Mouse (Mus musculus): ENCODE measurements around the gene Gm44805. TPM values are rescaled to one million over a fixed set of nuclear protein-coding genes. Genes with fewer than 3 reads are reported as not detected.

Gm44805 gene
- polyA plus RNA-seq (2015; fragmentation: Nextera tagmentation; extraction: Ambion mirVana): not detected in 2 replicates

GRCm38 (mm10) chr7:19681202-19681694, at the start of gene Gm44805, which contains the start of gene Apoc4:
TSS of gene Gm44805 (minus strand) at chr7:19681423.
TSS of gene Apoc4 (minus strand) at chr7:19681479.
- Histone ChIP-seq H3K9ac (replicated peaks) (no peak within 1 kb of the TSS), H3K27me3 (no peaks in the 10 kb centered on the region), H3K27ac (no peak within 1 kb of the TSS), H3K4me2 (replicated peaks) (no peak within 1 kb of the TSS), H3K4me1 (replicated peaks) (no peaks in the 10 kb centered on the region), H3K9me3 (no peaks in the 10 kb centered on the region), H3K4me3 (replicated peaks) (no peak within 1 kb of the TSS), H3K36me3 (no peaks in the 10 kb centered on the region)
- WGBS: 68% methylated on average over 8 of the region's 8 CpGs
- no peak for ATAC-seq

- no peak overlapping the region for H3K4me2 ChIP-seq (replicated peaks)
- peaks cover 96% of the 10 kb centered on the region for H3K36me3 ChIP-seq
- no peak overlapping the region for H3K9ac ChIP-seq (replicated peaks)
- no peaks in the 10 kb centered on the region for H3K9me3 ChIP-seq
- 89% methylated on average over 4 of the region's 4 CpGs for WGBS
- H3K4me3 ChIP-seq (replicated peaks): no peak overlapping the region
- H3K4me1 ChIP-seq (replicated peaks): no peaks in the 10 kb centered on the region
- ATAC-seq: no peak
- H3K27ac ChIP-seq: no peak overlapping the region
- H3K27me3 ChIP-seq: no peaks in the 10 kb centered on the region
Observed at GRCm38 (mm10) chr7:19726541-19726940, 45.3 kb upstream of the Gm44805 start.

- 93% methylated on average over 12 of the region's 12 CpGs for WGBS
- no peaks in the 10 kb centered on the region for H3K27me3 ChIP-seq
- no peak overlapping the region for H3K4me3 ChIP-seq (replicated peaks)
- H3K4me2 ChIP-seq (replicated peaks): no peak overlapping the region
- H3K9ac ChIP-seq (replicated peaks): no peak overlapping the region
- H3K9me3 ChIP-seq: no peaks in the 10 kb centered on the region; the same call in 1 of the 2 replicates
- ATAC-seq: no peak
- H3K36me3 ChIP-seq: peaks cover 94% of the 10 kb centered on the region
- no peak overlapping the region for H3K27ac ChIP-seq
- H3K4me1 ChIP-seq (replicated peaks): no peaks in the 10 kb centered on the region
Observed at GRCm38 (mm10) chr7:19724167-19724566, 42.9 kb upstream of the Gm44805 start.

- Histone ChIP-seq H3K4me3 (replicated peaks) (no peak overlapping the region), H3K4me2 (replicated peaks) (no peak overlapping the region), H3K9me3 (no peaks in the 10 kb centered on the region; the same call in 1 of the 2 replicates), H3K4me1 (replicated peaks) (no peaks in the 10 kb centered on the region), H3K27ac (no peak overlapping the region), H3K9ac (replicated peaks) (no peak overlapping the region), H3K27me3 (no peaks in the 10 kb centered on the region), H3K36me3 (peaks cover 88% of the 10 kb centered on the region)
- no peak for ATAC-seq
- 92% methylated on average over 6 of the region's 6 CpGs for WGBS
Observed at GRCm38 (mm10) chr7:19722754-19723195, 41.6 kb upstream of the Gm44805 start.

GRCm38 (mm10) chr7:19719200-19719599, 38.0 kb upstream of the Gm44805 start:
- Histone ChIP-seq H3K9ac (replicated peaks) (no peak overlapping the region), H3K4me1 (replicated peaks) (peaks cover 14% of the 10 kb centered on the region), H3K27ac (no peak overlapping the region), H3K36me3 (peaks cover 55% of the 10 kb centered on the region), H3K4me2 (replicated peaks) (no peak overlapping the region), H3K27me3 (no peaks in the 10 kb centered on the region), H3K4me3 (replicated peaks) (no peak overlapping the region), H3K9me3 (no peaks in the 10 kb centered on the region; the same call in 1 of the 2 replicates)
- ATAC-seq: no peak
- 94% methylated on average over 4 of the region's 4 CpGs for WGBS

GRCm38 (mm10) chr7:19718297-19718952, 37.2 kb upstream of the Gm44805 start:
- H3K4me3 ChIP-seq (replicated peaks): no peak overlapping the region
- 93% methylated on average over 5 of the region's 5 CpGs for WGBS
- no peaks in the 10 kb centered on the region for H3K27me3 ChIP-seq
- H3K36me3 ChIP-seq: peaks cover 50% of the 10 kb centered on the region
- no peak overlapping the region for H3K4me2 ChIP-seq (replicated peaks)
- H3K27ac ChIP-seq: no peak overlapping the region
- peaks cover 18% of the 10 kb centered on the region for H3K4me1 ChIP-seq (replicated peaks)
- no peak for ATAC-seq
- H3K9me3 ChIP-seq: no peaks in the 10 kb centered on the region; the same call in 1 of the 2 replicates
- H3K9ac ChIP-seq (replicated peaks): no peak overlapping the region

GRCm38 (mm10) chr7:19717346-19717745, 36.1 kb upstream of the Gm44805 start:
- WGBS: 94% methylated on average over 4 of the region's 4 CpGs
- H3K27ac ChIP-seq: no peak overlapping the region
- no peaks in the 10 kb centered on the region; the same call in 1 of the 2 replicates for H3K9me3 ChIP-seq
- H3K4me1 ChIP-seq (replicated peaks): peaks cover 18% of the 10 kb centered on the region
- no peak overlapping the region for H3K4me3 ChIP-seq (replicated peaks)
- no peak overlapping the region for H3K4me2 ChIP-seq (replicated peaks)
- ATAC-seq: no peak
- no peaks in the 10 kb centered on the region for H3K27me3 ChIP-seq
- peaks cover 50% of the 10 kb centered on the region for H3K36me3 ChIP-seq
- H3K9ac ChIP-seq (replicated peaks): no peak overlapping the region

- ATAC-seq: no peak
- H3K36me3 ChIP-seq: peaks cover 50% of the 10 kb centered on the region
- peaks cover 18% of the 10 kb centered on the region for H3K4me1 ChIP-seq (replicated peaks)
- H3K27me3 ChIP-seq: no peaks in the 10 kb centered on the region
- peak overlapping the region; percentile 63 for H3K9ac ChIP-seq (replicated peaks)
- 97% methylated on average over 2 of the region's 2 CpGs for whole genome bisulfite sequencing
- peak overlapping the region; percentile 92 for H3K27ac ChIP-seq
- H3K4me2 ChIP-seq (replicated peaks): peak overlapping the region; percentile 60
- peak overlapping the region; percentile 39 for H3K4me3 ChIP-seq (replicated peaks)
- no peaks in the 10 kb centered on the region; the same call in 1 of the 2 replicates for H3K9me3 ChIP-seq
Observed at GRCm38 (mm10) chr7:19716822-19717221, 35.6 kb upstream of the Gm44805 start.

GRCm38 (mm10) chr7:19716055-19716682, 34.9 kb upstream of the Gm44805 start:
- Histone ChIP-seq H3K27ac (peak overlapping the region; percentile 92), H3K4me2 (replicated peaks) (peak overlapping the region; percentile 60), H3K9me3 (no peaks in the 10 kb centered on the region; the same call in 1 of the 2 replicates), H3K4me3 (replicated peaks) (peak overlapping the region; percentile 39), H3K36me3 (peaks cover 51% of the 10 kb centered on the region), H3K9ac (replicated peaks) (peak overlapping the region; percentile 63), H3K4me1 (replicated peaks) (peaks cover 18% of the 10 kb centered on the region), H3K27me3 (no peaks in the 10 kb centered on the region)
- WGBS: 6% methylated on average over 18 of the region's 18 CpGs
- ATAC-seq: no peak

GRCm38 (mm10) chr7:19715239-19716054, 34.2 kb upstream of the Gm44805 start, which contains the start of gene Tomm40:
TSS of gene Tomm40 (minus strand) at chr7:19715438.
- ATAC-seq: peak; percentile 99
- H3K4me2 ChIP-seq (replicated peaks): peak within 1 kb of the TSS; percentile 99
- peaks cover 50% of the 10 kb centered on the region for H3K36me3 ChIP-seq
- H3K4me3 ChIP-seq (replicated peaks): peak within 1 kb of the TSS; percentile 100
- whole genome bisulfite sequencing: under 1% methylated on average over 56 of the region's 59 CpGs
- peak within 1 kb of the TSS; percentile 92 for H3K27ac ChIP-seq
- H3K27me3 ChIP-seq: no peaks in the 10 kb centered on the region
- H3K4me1 ChIP-seq (replicated peaks): peaks cover 18% of the 10 kb centered on the region
- no peaks in the 10 kb centered on the region for H3K9me3 ChIP-seq
- peak within 1 kb of the TSS; percentile 96 for H3K9ac ChIP-seq (replicated peaks)

GRCm38 (mm10) chr7:19714836-19715235, 33.6 kb upstream of the Gm44805 start:
- H3K4me1 ChIP-seq (replicated peaks): peaks cover 18% of the 10 kb centered on the region
- peaks cover 50% of the 10 kb centered on the region for H3K36me3 ChIP-seq
- H3K27ac ChIP-seq: peak overlapping the region; percentile 75
- peak overlapping the region; percentile 100 for H3K4me3 ChIP-seq (replicated peaks)
- H3K9ac ChIP-seq (replicated peaks): peak overlapping the region; percentile 96
- WGBS: under 1% methylated on average over 39 of the region's 39 CpGs
- H3K27me3 ChIP-seq: no peaks in the 10 kb centered on the region
- ATAC-seq: no peak
- H3K4me2 ChIP-seq (replicated peaks): peak overlapping the region; percentile 99
- H3K9me3 ChIP-seq: no peaks in the 10 kb centered on the region

Measured in midbrain, embryonic 13.5 days (tissue).